Mouse (Mus musculus) left cerebral cortex, postnatal 36 days (tissue): ENCODE measurements around the gene Rnf5. TPM values are rescaled to one million over a fixed set of nuclear protein-coding genes. Genes with fewer than 3 reads are reported as not detected.

Source experiments
- DNase-seq, 2 experiments: peaks; one replicate each; pipeline ENCODE4 v3.0.0; 2021 to 2022; ENCODE audit warnings: low spot score in 2 of 2, mixed read lengths in 1 of 2
- intact Hi-C: fragments of 180-260 bp; cut with DNase I; formaldehyde crosslinking; loops from one replicate; pipeline ENCODE4 v1.15.1; 2025
- total RNA-seq, 2 experiments: library from RNA; stranded (reverse); gene quantifications; 2 replicates each; pipeline ENCODE4 v1.2.3; 2021

Rnf5 gene
- total RNA-seq, 2 experiments from 2014 or later = 66.9 to 72.0 TPM

- intact Hi-C loops = no loop called here
- no peak for DNase-seq
These were observed 9.7 kb upstream of the Rnf5 start for GRCm38 (mm10) chr17:34613054-34613645.

DNA sequence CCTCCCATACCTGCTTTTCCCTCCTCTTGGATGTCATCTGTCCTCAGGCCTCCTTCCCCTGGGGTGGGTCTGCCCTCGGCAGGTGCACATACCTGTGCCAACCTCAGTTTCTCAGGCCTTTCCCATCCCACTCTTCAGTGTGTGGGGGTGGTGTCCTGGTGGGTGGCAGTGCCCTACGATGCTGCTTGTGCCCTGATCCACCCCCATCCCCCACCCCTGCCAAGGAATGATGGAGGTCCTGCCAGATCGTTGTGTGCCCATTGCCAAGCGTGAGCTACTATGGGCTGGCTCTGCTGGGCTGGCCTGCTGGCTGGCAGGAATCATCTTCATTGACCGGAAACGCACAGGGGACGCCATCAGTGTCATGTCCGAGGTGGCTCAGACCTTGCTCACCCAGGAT is 7.6 kb upstream of the Rnf5 start:
- intact Hi-C loops = no loop called here
- DNase-seq = no peak

DNA sequence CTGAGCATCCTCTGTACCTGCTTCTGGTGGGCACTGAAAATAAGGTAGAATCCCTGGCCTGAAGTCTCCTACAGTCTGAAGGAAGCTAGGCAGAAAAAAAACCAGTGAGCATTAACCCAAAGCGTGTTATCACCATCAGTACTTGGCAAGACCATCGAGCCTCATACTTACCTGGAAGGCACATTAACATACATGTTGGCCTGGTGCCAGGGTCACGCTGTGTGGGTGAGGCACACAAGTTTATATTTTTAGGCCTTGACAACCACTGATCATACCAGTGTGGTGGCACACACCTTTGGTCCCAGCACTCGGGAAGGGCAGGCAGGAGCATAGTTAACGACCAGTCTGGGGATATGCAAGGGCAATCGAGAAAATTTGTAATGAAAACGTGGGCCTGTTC is 4.5 kb upstream of the Rnf5 start:
- DNase-seq = no peak
- intact Hi-C loops = no loop called here

- DNase-seq = no peak
- intact Hi-C loops = no loop called here
These were observed 2.9 kb upstream of the Rnf5 start for GRCm38 (mm10) chr17:34606186-34607039.

DNA sequence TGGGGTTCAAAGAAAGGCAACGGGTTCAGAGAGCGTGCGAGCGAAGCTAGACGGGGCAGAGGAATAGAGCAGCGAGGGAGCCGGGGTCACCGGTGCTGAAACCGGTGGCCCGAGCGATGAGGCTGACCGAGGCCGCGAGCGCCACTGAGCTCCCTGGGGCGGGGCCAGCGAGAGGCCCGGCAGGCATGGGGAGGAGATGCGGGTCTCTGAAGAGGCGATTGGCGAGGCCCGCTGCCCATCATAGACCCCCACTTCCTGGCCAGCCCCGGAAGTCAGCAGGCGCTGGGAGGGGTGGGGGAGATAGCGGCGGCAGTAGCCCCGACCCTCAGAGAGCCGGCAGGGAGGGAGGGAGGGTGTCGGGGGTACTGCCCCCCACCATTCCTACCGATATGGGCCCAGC is 2.1 kb upstream of the Rnf5 start:
- intact Hi-C loops = loop anchor here (2.0 kb wide), 1 partner anchor 19 kb away; no protein-coding TSS in a partner anchor
- peak; percentile 97 to 99 for DNase-seq

DNA sequence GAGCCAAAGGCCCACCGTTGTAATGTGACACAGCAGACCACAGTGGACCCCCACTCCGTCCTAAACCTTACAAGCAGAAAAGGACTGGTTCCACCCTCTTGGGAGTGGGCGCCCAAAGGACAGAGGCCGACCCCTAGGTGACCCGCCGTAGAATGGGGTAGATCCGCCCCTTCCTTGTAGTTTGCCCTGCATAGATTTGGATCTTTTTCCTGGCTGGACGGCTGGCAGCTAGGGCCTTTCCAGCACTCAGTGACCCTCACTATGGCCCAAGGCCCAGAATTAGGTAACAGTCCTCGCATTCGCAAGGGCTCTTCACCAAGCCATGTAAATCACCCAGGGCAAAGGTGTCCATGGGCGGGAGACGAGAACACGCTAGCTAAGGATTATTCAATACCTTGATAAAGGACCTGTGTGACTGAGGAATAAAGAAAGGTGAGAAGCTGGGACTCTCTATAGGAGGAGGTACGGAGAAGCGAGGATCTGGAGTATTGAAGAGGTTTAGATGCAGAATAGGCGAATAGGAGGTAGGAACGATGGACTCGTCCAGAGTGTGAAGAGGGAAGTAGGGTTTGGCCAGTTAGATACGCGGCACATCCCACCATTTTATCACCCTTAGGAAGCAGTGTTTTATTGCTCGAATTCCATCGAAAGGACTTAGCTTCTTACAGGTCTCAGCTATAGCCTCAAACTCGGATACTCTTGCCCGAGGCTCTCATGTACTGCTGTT is 1.2 kb upstream of the Rnf5 start:
- intact Hi-C loops = loop anchor here (2.0 kb wide), 1 partner anchor 18 kb away; no protein-coding TSS in a partner anchor
- no peak for DNase-seq

- intact Hi-C loops = loop anchor here (2.0 kb wide), 1 partner anchor 17 kb away; no protein-coding TSS in a partner anchor
- DNase-seq = peak; percentile 97 to 98
These were observed 595 bp upstream of the Rnf5 start, which contains the start of gene Agpat1 for GRCm38 (mm10) chr17:34604061-34604508. Gene Agpat1, plus strand, starts transcription at chr17:34604262.

DNA sequence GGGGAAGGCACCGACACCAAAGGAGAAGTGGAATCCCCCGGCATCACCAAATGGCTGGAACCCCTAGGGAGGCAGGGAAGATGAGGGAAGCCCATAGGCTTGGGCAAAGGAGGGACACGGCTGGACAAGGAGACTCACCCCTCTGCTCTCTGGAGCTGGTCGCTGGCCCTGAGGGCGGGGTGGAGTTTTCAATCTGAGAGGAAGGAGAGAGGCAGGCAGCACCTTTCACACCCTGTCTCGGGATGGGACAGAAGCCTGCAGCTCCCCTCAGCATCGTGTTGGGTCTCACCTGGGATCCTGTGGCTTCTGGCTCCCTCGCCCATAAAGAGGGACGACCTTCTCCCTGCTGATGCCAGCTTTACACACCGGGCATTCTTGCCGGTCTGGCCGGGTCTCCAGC is 1.7 kb downstream of the Rnf5 start:
- intact Hi-C loops = no loop called here
- DNase-seq = no peak

DNA sequence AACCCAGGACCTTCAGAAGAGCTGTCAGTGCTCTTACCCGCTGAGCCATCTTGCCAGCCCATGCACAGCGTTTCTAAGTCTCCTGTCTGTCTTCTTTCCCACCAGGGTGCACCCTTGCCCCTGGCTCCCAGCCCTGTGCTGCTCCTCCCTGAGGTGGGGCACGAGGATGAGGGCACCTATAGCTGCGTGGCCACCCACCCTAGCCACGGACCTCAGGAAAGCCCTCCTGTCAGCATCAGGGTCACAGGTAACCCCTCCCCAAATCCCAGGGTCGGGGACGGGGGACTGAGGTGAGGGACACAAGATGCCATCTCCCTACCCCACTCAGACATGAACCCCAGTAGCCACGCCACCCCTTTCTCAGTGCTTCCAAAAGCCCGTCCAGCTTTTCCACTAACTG is 3.6 kb downstream of the Rnf5 start:
- DNase-seq = no peak
- intact Hi-C loops = loop anchor here (5.0 to 10.0 kb wide), 2 partner anchors 32 to 565 kb away; partner anchors contain the start of genes Col11a2, Rxrb and Slc39a7

DNA sequence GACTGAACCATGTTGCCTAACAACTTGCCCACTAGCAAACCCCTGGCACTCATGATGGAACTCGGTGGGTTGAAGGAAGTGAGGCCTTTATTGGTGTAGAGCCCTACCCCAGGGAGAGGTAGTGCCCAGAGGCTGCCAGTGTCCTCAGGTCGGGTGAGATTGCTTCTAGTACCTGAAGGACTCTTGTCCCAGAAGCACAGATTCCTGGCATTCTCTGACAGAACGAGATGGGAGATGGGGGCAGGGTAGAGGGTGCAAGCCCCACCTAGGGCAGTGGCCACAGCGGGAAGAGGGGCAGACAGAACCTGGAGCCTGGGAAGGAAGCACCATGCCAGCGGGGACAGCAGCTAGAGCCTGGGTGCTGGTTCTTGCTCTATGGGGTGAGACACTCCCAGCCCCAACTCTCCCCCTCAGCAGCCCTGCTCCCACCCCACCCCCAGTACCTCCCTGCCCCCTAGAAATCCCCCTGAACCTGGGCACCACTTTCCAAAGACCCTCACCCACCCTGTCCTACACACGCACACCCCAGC is 5.9 kb downstream of the Rnf5 start, which contains the start of gene Ager:
Ager (plus strand) TSS at position 297 of the 530 bp plus-strand sequence.
- intact Hi-C loops = loop anchor here (5.0 to 10.0 kb wide), 2 partner anchors 35 to 563 kb away; partner anchors contain the start of genes Col11a2, Rxrb and Slc39a7

DNA sequence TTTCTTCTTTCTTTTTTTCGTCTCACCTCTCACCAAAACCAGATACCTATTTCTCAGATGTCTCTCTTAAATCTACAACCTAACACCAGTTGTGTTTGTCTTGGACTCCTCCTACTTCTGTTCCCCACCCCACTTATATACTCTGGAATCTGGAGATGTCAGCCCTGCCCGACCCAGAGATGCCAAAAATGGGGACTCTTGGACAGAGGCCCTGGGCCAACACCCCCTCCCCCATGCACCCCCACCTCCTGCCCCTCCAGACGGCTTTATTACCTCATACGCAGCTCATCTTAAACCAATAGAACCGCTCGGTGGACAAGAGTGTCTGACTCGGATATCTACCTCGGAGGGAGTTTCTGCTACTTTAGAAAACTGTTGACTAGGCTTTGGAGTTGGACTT is 7.4 kb downstream of the Rnf5 start:
- DNase-seq = no peak

More for the DNA sequence above, 5.9 kb downstream of the Rnf5 start, which contains the start of gene Ager:
- DNase-seq = no peak

GRCm38 (mm10) chr17:34593752-34594525 is 9.6 kb downstream of the Rnf5 start:
- intact Hi-C loops = loop anchor here (1.0 to 10.0 kb wide), 4 partner anchors 9 to 643 kb away; partner anchors contain the start of genes Col11a2, Nfkbil1, Rnf5 and Rxrb
- no peak for DNase-seq

More for the DNA sequence above, 7.4 kb downstream of the Rnf5 start:
- intact Hi-C loops = loop anchor here (5.0 to 10.0 kb wide), 2 partner anchors 36 to 561 kb away; partner anchors contain the start of genes Col11a2, Rxrb and Slc39a7

DNA sequence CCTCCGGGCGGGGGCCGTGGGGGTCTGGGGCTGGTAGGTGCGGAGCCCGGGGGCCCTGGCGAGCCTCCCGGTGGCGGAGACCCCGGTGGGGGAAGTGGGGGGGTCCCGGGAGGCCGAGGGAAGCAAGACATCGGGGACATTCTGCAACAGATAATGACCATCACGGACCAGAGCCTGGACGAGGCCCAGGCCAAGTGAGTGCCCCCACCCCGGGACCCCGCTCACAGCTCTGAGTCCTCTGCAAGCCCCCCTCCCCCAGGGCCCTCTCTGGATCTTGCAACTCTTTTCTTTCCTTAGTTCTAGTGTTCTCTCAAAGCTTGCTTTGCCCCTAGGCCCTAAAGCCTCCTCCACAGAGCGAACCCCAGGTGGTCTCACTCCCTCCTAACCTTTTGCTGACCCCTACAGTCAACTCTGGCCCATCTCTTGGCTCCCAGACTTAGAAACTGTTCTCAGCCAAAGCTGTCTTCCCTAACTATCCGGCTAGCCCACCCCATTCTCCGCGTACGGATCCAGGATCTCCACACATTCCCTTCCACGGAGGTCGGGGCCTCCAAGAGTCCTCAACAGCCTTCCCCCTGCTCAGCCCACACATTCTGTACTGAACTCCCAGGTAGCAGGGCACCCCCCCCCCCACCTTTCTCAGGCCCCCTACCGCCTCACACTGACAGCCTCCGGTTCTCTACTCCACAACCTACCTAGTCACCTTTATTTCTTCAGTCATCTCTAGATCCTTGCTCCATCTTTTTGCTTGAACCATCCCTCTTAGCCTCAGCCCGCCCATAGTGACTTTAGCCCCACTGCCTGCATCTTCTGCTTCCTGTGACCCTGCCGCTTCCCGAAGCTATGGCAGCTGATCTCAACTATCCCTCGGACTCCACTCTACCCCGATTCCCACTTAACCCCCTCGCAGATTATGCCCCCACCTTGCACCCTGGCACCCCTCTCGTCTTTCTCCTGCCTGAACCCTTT is 10.6 kb downstream of the Rnf5 start:
- intact Hi-C loops = loop anchor here (1.0 to 10.0 kb wide), 4 partner anchors 10 to 644 kb away; partner anchors contain the start of genes Col11a2, Nfkbil1, Rnf5 and Rxrb
- DNase-seq = no peak

GRCm38 (mm10) chr17:34591994-34592375 is 11.5 kb downstream of the Rnf5 start:
- DNase-seq = peak; percentile 63 to 74
- intact Hi-C loops = loop anchor here (2.0 to 10.0 kb wide), 3 partner anchors 471 to 645 kb away; partner anchors contain the start of genes Col11a2, Nfkbil1, Rxrb and Slc39a7

GRCm38 (mm10) chr17:34591029-34591993 is 12.2 kb downstream of the Rnf5 start, which contains the start of gene Pbx2:
Gene Pbx2, plus strand, starts transcription at chr17:34591266.
- intact Hi-C loops = loop anchor here (5.0 to 10.0 kb wide), 2 partner anchors 557 to 646 kb away; partner anchors contain the start of genes Col11a2, Nfkbil1, Rxrb and Slc39a7
- DNase-seq = no peak
